Mouse (Mus musculus): ENCODE data around the gene Scarf2. TPM values are rescaled to one million over a fixed set of nuclear protein-coding genes. Genes with fewer than 3 reads are reported as not detected.

The Scarf2 gene
- polyA plus RNA-seq (2012; rRNA removed), result 36.8 and 83.2 TPM in 2 replicates

DNA sequence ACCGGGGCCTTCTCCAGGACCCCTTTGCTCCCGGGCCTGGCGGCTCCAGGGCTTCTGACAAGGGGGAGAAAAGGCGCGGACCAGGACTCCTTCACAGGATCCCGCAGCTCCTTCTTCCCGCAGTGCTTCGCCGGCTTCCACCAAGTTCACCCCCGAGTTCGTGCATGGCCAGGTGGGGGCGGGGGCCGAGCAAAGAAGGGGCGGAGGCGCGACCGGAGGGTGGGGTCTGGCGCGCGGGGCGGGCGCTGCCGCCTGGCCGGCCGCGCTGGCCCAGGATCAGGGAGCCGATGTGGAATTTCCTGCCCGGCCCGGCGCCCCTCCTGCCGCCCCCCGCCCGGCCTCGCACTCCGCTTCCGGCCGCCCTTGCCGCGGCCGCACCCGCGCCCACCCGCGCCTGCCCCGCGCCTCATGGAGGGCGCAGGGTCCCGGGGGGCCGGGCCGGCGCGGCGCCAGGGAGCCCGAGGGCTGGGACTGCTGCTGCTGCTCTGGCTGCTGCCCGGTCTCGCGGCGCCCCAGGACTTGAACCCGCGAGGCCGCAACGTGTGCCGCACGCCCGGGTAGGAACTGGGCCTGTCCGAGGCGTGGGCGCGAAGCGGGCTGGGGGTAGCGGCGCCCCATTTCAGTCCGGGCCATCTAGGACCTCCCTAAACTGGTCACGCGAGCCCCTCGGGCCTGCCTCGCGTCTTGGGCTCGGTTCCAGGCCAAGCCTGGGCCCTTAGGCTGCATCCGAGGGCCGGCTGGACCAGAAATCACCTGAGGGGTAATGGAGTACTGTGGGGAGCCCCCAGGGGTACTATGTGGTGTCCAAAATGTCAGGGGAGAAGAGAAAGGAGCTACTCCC lies at the start of gene Scarf2:
Scarf2 (plus strand) TSS at position 312 of the 841 bp plus-strand sequence.

DNA sequence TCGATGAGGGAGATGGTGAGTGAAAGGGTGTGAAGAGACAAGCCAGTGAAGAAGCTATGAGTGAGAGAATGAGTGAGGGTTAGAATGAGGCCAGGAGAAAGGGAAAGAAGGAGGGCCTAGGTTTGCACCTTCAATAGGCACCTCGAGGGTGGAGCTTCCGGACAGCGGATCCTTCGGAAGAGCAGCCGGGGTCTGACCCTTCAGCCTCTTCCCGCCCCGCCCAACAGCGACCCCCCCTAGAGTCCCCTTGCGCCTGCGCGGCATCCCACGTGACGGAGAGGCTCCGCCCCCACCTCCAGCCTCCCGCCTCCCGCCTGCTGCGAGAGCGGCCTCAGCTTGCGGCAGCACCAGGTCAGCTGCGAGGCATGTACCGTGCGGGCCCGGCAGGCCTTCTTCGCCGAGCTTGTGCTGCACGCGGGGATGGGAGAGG lies 37.7 kb upstream of the Scarf2 start, which contains the start of gene Klhl22:
Klhl22 (plus strand) TSS at position 275 of the 430 bp plus-strand sequence.

DNA sequence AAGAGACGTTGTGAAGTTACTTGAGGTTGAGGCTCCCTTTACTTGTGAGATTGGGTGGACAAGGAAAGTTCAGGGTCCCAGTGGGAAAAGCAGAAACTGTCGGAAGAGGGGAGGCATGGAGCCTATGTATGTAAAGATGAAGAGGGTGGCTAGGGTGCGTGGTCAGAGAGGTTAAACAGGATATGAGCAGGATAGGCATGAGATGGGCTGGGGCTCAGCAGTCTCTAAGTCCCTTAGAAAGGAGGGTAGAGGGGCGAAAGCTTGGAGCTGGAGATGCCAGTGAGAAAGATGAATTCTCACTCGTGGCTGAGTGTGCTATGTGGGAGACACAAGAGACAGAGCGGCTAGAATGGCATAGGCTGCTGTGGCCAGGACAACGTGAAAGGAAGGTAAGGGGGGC lies 35.7 kb downstream of the Scarf2 start, which contains the start of gene B830017H08Rik:
B830017H08Rik (plus strand) TSS at position 301 of the 400 bp plus-strand sequence.

DNA sequence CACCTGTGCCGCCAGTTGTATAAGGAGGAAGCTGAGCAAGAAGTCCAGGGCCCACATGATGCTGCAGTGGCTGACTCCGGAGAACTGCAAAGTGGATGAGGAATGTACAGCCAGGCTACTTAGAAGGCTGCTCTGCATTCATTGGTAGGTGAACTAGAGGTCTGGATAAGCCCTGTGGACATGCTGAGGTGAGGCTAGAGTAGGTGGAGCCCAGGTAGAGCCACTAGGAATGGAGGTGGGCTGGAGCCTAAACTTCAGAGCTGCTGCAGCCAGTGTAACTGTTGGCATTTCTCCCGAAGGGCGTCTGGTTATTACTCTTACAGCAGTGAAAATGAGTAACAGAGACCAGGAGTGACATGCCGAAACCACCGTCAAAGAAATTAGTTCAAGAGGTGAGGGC lies 41.0 kb downstream of the Scarf2 start, which contains the start of gene Car15:
Car15 (minus strand) TSS at position 314 of the 400 bp plus-strand sequence.

Other genes starting within 250 kb of the Scarf2 start
- 0.19 and 0.22 TPM in 2 replicates for gene Lrrc74b, start 236.0 kb upstream of the Scarf2 start, polyA plus RNA-seq (2012; rRNA removed)
- gene P2rx6, start 235.4 kb upstream of the Scarf2 start, polyA plus RNA-seq (2012; rRNA removed), result 0.76 and 0.91 TPM in 2 replicates
- 1.9 and 2.8 TPM in 2 replicates for gene Slc7a4, start 214.1 kb upstream of the Scarf2 start, polyA plus RNA-seq (2012; rRNA removed)
- gene Smpd4, start 177.9 kb upstream of the Scarf2 start, polyA plus RNA-seq (2012; rRNA removed), result 73.3 and 99.1 TPM in 2 replicates
- gene Ccdc74a, start 150.8 kb upstream of the Scarf2 start, polyA plus RNA-seq (2012; rRNA removed), result 5.1 and 7.4 TPM in 2 replicates
- 37.9 and 63.3 TPM in 2 replicates for gene Med15, start 64.4 kb upstream of the Scarf2 start, polyA plus RNA-seq (2012; rRNA removed)
- 44.7 and 82.6 TPM in 2 replicates for gene Klhl22, start 37.7 kb upstream of the Scarf2 start, polyA plus RNA-seq (2012; rRNA removed)
- gene B830017H08Rik, start 35.8 kb downstream of the Scarf2 start, polyA plus RNA-seq (2012; rRNA removed), result 0.53 and 0.64 TPM in 2 replicates
- gene Car15, start 41.1 kb downstream of the Scarf2 start, polyA plus RNA-seq (2012; rRNA removed), result 7.1 and 8.5 TPM in 2 replicates
- gene Gm20518, start 94.4 kb downstream of the Scarf2 start, polyA plus RNA-seq (2012; rRNA removed), result 1.7 and 2.2 TPM in 2 replicates
- gene Tssk1, start 96.9 kb downstream of the Scarf2 start, polyA plus RNA-seq (2012; rRNA removed), result 0.02 TPM in 1 of 2 replicates, not detected in the other
- 71.0 and 96.4 TPM in 2 replicates for gene Dgcr2, start 101.3 kb downstream of the Scarf2 start, polyA plus RNA-seq (2012; rRNA removed)
- gene Tssk2, start 101.4 kb downstream of the Scarf2 start, polyA plus RNA-seq (2012; rRNA removed), result not detected in 2 replicates
- gene Ess2, start 114.1 kb downstream of the Scarf2 start, polyA plus RNA-seq (2012; rRNA removed), result 36.8 and 45.3 TPM in 2 replicates
- gene Gsc2, start 117.8 kb downstream of the Scarf2 start, polyA plus RNA-seq (2012; rRNA removed), result 0.24 and 0.25 TPM in 2 replicates
- gene Slc25a1, start 130.9 kb downstream of the Scarf2 start, polyA plus RNA-seq (2012; rRNA removed), result 47.3 and 64.0 TPM in 2 replicates
- gene Vpreb2, start 183.1 kb downstream of the Scarf2 start, polyA plus RNA-seq (2012; rRNA removed), result not detected in 2 replicates